Mouse (Mus musculus) kidney, postnatal 0 days (tissue): Measurements from ENCODE around the gene Slc43a1. TPM values are rescaled to one million over a fixed set of nuclear protein-coding genes. Genes with fewer than 3 reads are reported as not detected.

Experiments
- ATAC-seq: fragments of 200-750 bp; cut with Nextera tagmentation; replicated peaks from 2 replicates; pipeline ENCODE4 v1.8.0; 2017; ENCODE audit warnings: low read depth, moderate number of reproducible peaks, moderate TSS enrichment, moderate library complexity; ENCODE audit not compliant: low FRiP score
- DNase-seq: peaks from one replicate; pipeline ENCODE4 v3.0.0-alpha.2; 2016; ENCODE audit warnings: low spot score
- H3K27ac ChIP-seq: fragments of 300-500 bp; sonication (generic); 2 replicates; pipeline ENCODE4 v1.5.1; 2014; ENCODE audit warnings: mild to moderate bottlenecking
- H3K27me3 ChIP-seq: fragments of 300-500 bp; sonication (generic); 2 replicates; pipeline ENCODE4 v1.6.1; 2014; ENCODE audit warnings: low read length, mixed read lengths; ENCODE audit not compliant: insufficient read depth
- H3K36me3 ChIP-seq: fragments of 300-500 bp; sonication (generic); 2 replicates; pipeline ENCODE4 v1.6.1; 2014; ENCODE audit warnings: low read length, mixed read lengths; ENCODE audit not compliant: insufficient read depth
- H3K4me1 ChIP-seq: fragments of 300-500 bp; sonication (generic); replicated peaks from 2 replicates; pipeline ENCODE4 v1.6.1; 2014; ENCODE audit warnings: antibody characterized with exemption, low read length, mixed read lengths; ENCODE audit not compliant: insufficient read depth
- H3K4me2 ChIP-seq: fragments of 300-500 bp; sonication (generic); 2 replicates; pipeline ENCODE4 v1.6.1; 2014; ENCODE audit warnings: mild to moderate bottlenecking, low read length, moderate library complexity, mixed read lengths
- H3K4me3 ChIP-seq: fragments of 300-500 bp; sonication (generic); replicated peaks from 2 replicates; pipeline ENCODE4 v1.5.1; 2014; ENCODE audit warnings: low read depth, low read length
- H3K9ac ChIP-seq: fragments of 300-500 bp; sonication (generic); 2 replicates; pipeline ENCODE4 v1.6.1; 2014; ENCODE audit warnings: low read depth, low read length
- H3K9me3 ChIP-seq: fragments of 300-500 bp; sonication (generic); replicated peaks from 2 replicates; pipeline ENCODE4 v1.6.1; 2016; ENCODE audit warnings: low read length, inconsistent platforms, mixed read lengths
- CTCF ChIP-seq: IDR thresholded peaks from 2 replicates; pipeline ENCODE4 v1.5.1; 2016; ENCODE audit warnings: antibody characterized with exemption, low read depth, mild to moderate bottlenecking, moderate library complexity
- WGBS: fragments of 180-500 bp; shearing (Covaris S2); extraction: QIAGEN DNeasy Blood & Tissue Kit; methylation state at CpG from one replicate; pipeline ENCODE4 v1.1.7; 2014; 5-methylcytosine and 5-hydroxymethylcytosine counted together
- polyA plus RNA-seq: library from polyadenylated mRNA; unstranded; fragments of >200 nt; fragmentation: Nextera tagmentation; extraction: Ambion mirVana; gene quantifications from 2 replicates; pipeline ENCODE4 v1.2.1, GENCODE M21; 2015

Slc43a1 gene
- polyA plus RNA-seq, 1 experiment from 2014 or later: 8.5 TPM

- Histone ChIP-seq H3K4me1 (peaks cover 19% of the 10 kb centered on the region; the same call in 1 of the 2 replicates), H3K9ac (no peak overlapping the region), H3K9me3 (no peaks in the 10 kb centered on the region), H3K4me3 (no peak overlapping the region), H3K27ac (no peak overlapping the region), H3K36me3 (no peaks in the 10 kb centered on the region), H3K4me2 (no peak overlapping the region), H3K27me3 (peaks cover 51% of the 10 kb centered on the region)
- 70% methylated on average over 4 of the region's 4 CpGs for WGBS
- TF ChIP-seq CTCF: peak; percentile 33
- DNase-seq (no peak), ATAC-seq (no peak)
Observed at GRCm38 (mm10) chr2:84870623-84871160, 32.0 kb downstream of the Slc43a1 start.

- Histone ChIP-seq H3K9ac (peak overlapping the region; percentile 48), H3K4me1 (peaks cover 10% of the 10 kb centered on the region; the same call in 1 of the 2 replicates), H3K27ac (no peak overlapping the region), H3K4me3 (peak overlapping the region; percentile 46), H3K27me3 (peaks cover 37% of the 10 kb centered on the region), H3K36me3 (no peaks in the 10 kb centered on the region), H3K9me3 (no peaks in the 10 kb centered on the region), H3K4me2 (peak overlapping the region; percentile 89)
- ATAC-seq (peak; percentile 72), DNase-seq (peak; percentile 38)
- TF ChIP-seq CTCF: no peak
- under 1% methylated on average over 73 of the region's 78 CpGs for WGBS
Observed at GRCm38 (mm10) chr2:84872105-84872716, 33.6 kb downstream of the Slc43a1 start.

- no peak for TF ChIP-seq CTCF
Observed at GRCm38 (mm10) chr2:84875842-84876241, 37.2 kb downstream of the Slc43a1 start.

GRCm38 (mm10) chr2:84880590-84880989, 41.9 kb downstream of the Slc43a1 start:
- ATAC-seq: no peak
- Histone ChIP-seq H3K9me3 (no peaks in the 10 kb centered on the region), H3K9ac (no peak overlapping the region), H3K4me2 (no peak overlapping the region), H3K4me1 (peaks cover 4% of the 10 kb centered on the region; the same call in 1 of the 2 replicates), H3K27ac (no peak overlapping the region), H3K4me3 (no peak overlapping the region), H3K27me3 (peaks cover 20% of the 10 kb centered on the region; the same call in 1 of the 2 replicates), H3K36me3 (no peaks in the 10 kb centered on the region)
- no peak for DNase-seq
- 80% methylated on average over 8 of the region's 8 CpGs for WGBS
- no peak for TF ChIP-seq CTCF

More at GRCm38 (mm10) chr2:84875842-84876241, 37.2 kb downstream of the Slc43a1 start:
- ATAC-seq (no peak), DNase-seq (no peak)
- no peak overlapping the region for H3K4me2 ChIP-seq
- WGBS: 54% methylated on average over 6 of the region's 6 CpGs
- H3K9me3 ChIP-seq: no peaks in the 10 kb centered on the region
- no peaks in the 10 kb centered on the region for H3K36me3 ChIP-seq
- no peak overlapping the region for H3K9ac ChIP-seq
- peaks cover 22% of the 10 kb centered on the region for H3K27me3 ChIP-seq
- H3K4me1 ChIP-seq: peaks cover 10% of the 10 kb centered on the region; the same call in 1 of the 2 replicates
- no peak overlapping the region for H3K4me3 ChIP-seq
- H3K27ac ChIP-seq: no peak overlapping the region

GRCm38 (mm10) chr2:84882606-84883005, 44.0 kb downstream of the Slc43a1 start:
- no peak for TF ChIP-seq CTCF
- Histone ChIP-seq H3K4me2 (peak overlapping the region; percentile 45), H3K9ac (no peak overlapping the region), H3K4me1 (peaks cover 9% of the 10 kb centered on the region; the same call in 1 of the 2 replicates), H3K27me3 (peaks cover 34% of the 10 kb centered on the region), H3K36me3 (no peaks in the 10 kb centered on the region), H3K4me3 (0 out of 2 replicates have a peak overlapping the region, but pooled peaks have one; percentile 8), H3K9me3 (no peaks in the 10 kb centered on the region), H3K27ac (no peak overlapping the region)
- 8% methylated on average over 23 of the region's 23 CpGs for WGBS
- ATAC-seq (peak; percentile 3; the same call in 1 of the 2 replicates), DNase-seq (peak; percentile 44)

GRCm38 (mm10) chr2:84883084-84883483, 44.4 kb downstream of the Slc43a1 start:
- no peak for TF ChIP-seq CTCF
- peak; percentile 68 for DNase-seq
- ATAC-seq: peak; percentile 30
- 0 out of 2 replicates have a peak overlapping the region, but pooled peaks have one; percentile 8 for H3K4me3 ChIP-seq
- no peaks in the 10 kb centered on the region for H3K9me3 ChIP-seq
- peak overlapping the region; percentile 45 for H3K4me2 ChIP-seq
- H3K4me1 ChIP-seq: peaks cover 14% of the 10 kb centered on the region; the same call in 1 of the 2 replicates
- no peak overlapping the region for H3K27ac ChIP-seq
- 3% methylated on average over 6 of the region's 6 CpGs for WGBS
- peaks cover 35% of the 10 kb centered on the region for H3K27me3 ChIP-seq
- H3K36me3 ChIP-seq: no peaks in the 10 kb centered on the region
- no peak overlapping the region for H3K9ac ChIP-seq
